Mouse (Mus musculus) heart, adult 2 months (tissue): ENCODE measurements around the gene Selenof.

Experiments used
- CTCF ChIP-seq: fragments of 200-600 bp; IDR thresholded peaks from 2 replicates; pipeline ENCODE4 v1.8.1; 2022; ENCODE audit warnings: antibody characterized with exemption, mild to moderate bottlenecking, moderate library complexity
- POLR2A ChIP-seq: fragments of 200-500 bp; IDR thresholded peaks from 2 replicates; pipeline ENCODE4 v1.6.1; 2011; ENCODE audit warnings: mild to moderate bottlenecking, low read depth, low read length, control low read depth; ENCODE audit not compliant: insufficient read depth

DNA sequence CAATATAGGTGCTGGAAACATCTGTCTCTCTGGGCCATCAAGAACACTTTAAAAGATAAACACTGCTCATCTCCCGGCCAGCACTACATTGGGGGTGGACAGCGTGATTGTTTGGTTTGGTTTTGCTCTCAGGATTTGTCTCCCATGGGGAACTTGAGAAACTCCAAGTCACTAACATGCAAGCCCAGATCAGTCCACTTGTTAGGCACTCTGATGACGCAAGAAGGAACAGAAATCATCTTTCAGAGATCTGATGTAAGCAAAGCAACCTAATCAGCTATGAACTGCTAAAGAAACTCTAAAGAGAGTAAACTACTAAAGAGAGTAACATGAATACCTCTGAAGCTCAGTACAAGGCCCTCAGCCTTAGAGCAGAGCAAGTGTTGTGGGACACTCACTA lies 33.5 kb downstream of the Selenof start:
- TF ChIP-seq CTCF (no peak), POLR2A (no peak)
